Mouse (Mus musculus) embryonic facial prominence, embryonic 14.5 days (tissue): ENCODE measurements around the gene Ddx21. TPM values are rescaled to one million over a fixed set of nuclear protein-coding genes. Genes with fewer than 3 reads are reported as not detected.

Experiments
- ATAC-seq: fragments of 200-750 bp; cut with Nextera tagmentation; 2 replicates; pipeline ENCODE4 v1.8.0; 2017; ENCODE audit warnings: low read depth, moderate number of reproducible peaks, moderate TSS enrichment
- DNase-seq: peaks from one replicate; pipeline ENCODE4 v3.0.0-alpha.2; 2015; ENCODE audit warnings: low spot score
- H3K27ac ChIP-seq: fragments of 300-500 bp; sonication (generic); replicated peaks from 2 replicates; pipeline ENCODE4 v1.5.1; 2014; ENCODE audit warnings: low read depth, mild to moderate bottlenecking, low read length, moderate library complexity
- H3K27me3 ChIP-seq: fragments of 300-500 bp; sonication (generic); replicated peaks from 2 replicates; pipeline ENCODE4 v1.6.1; 2014; ENCODE audit warnings: low read length; ENCODE audit not compliant: control insufficient read depth, insufficient read depth
- H3K36me3 ChIP-seq: fragments of 300-500 bp; sonication (generic); 2 replicates; pipeline ENCODE4 v1.6.1; 2014; ENCODE audit warnings: low read length, mixed read lengths; ENCODE audit not compliant: control insufficient read depth, insufficient read depth
- H3K4me1 ChIP-seq: fragments of 300-500 bp; sonication (generic); 2 replicates; pipeline ENCODE4 v1.6.1; 2014; ENCODE audit warnings: antibody characterized with exemption, low read length; ENCODE audit not compliant: control insufficient read depth, insufficient read depth
- H3K4me2 ChIP-seq: fragments of 300-500 bp; sonication (generic); 2 replicates; pipeline ENCODE4 v1.6.1; 2014; ENCODE audit warnings: low read depth, mild to moderate bottlenecking, low read length, moderate library complexity, mixed read lengths
- H3K4me3 ChIP-seq: fragments of 300-500 bp; sonication (generic); 2 replicates; pipeline ENCODE4 v1.5.1; 2014; ENCODE audit warnings: low read depth, mild to moderate bottlenecking, low read length
- H3K9ac ChIP-seq: fragments of 300-500 bp; sonication (generic); 2 replicates; pipeline ENCODE4 v1.6.1; 2014; ENCODE audit warnings: low read depth, mild to moderate bottlenecking, low read length, moderate library complexity, mixed read lengths
- H3K9me3 ChIP-seq: fragments of 300-500 bp; sonication (generic); 2 replicates; pipeline ENCODE4 v1.6.1; 2016; ENCODE audit warnings: low read length; ENCODE audit not compliant: control insufficient read depth
- WGBS: fragments of 180-500 bp; shearing (Covaris S2); extraction: QIAGEN DNeasy Blood & Tissue Kit; methylation state at CpG from one replicate; pipeline ENCODE4 v1.1.7; 2014; 5-methylcytosine and 5-hydroxymethylcytosine counted together
- polyA plus RNA-seq: library from polyadenylated mRNA; unstranded; fragments of >200 nt; fragmentation: Nextera tagmentation; extraction: Ambion mirVana; gene quantifications from 2 replicates; pipeline ENCODE4 v1.2.1, GENCODE M21; 2014

The Ddx21 gene
- polyA plus RNA-seq, 1 experiment from 2014 or later = 25.8 TPM

DNA sequence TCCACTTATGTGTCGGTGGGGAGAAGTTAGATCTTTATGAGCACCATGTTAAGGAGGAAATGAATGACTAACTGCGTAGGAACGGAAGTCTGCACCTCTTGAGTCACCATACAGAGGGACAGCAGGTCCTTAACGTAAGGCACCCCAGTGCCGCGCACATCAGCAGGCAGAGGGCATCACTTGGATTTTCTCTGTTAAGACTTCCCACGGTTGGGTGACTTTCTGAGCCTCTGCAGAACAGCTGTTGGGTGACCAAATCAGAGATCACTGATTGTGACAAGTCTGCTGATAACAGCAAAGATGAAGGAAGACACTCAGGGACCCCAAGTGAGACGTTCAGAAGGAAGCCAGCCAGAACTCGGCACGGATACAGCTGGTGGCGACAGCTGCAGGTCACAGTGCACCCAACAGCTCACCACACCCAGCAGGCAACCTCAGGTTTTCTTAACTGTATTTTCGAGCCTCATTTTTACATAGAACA lies 48.4 kb downstream of the Ddx21 start:
- DNase-seq = no peak
- WGBS = 84% methylated on average over 12 of the region's 12 CpGs
- H3K36me3 ChIP-seq = peaks cover 26% of the 10 kb centered on the region
- H3K27ac ChIP-seq = no peak overlapping the region
- H3K4me1 ChIP-seq = no peaks in the 10 kb centered on the region
- H3K4me3 ChIP-seq = no peak overlapping the region
- H3K9ac ChIP-seq = no peak overlapping the region
- no peak for ATAC-seq
- no peak overlapping the region for H3K4me2 ChIP-seq
- no peaks in the 10 kb centered on the region for H3K9me3 ChIP-seq
- H3K27me3 ChIP-seq = no peaks in the 10 kb centered on the region

GRCm38 (mm10) chr10:62550787-62551300 lies 51.2 kb downstream of the Ddx21 start:
- ATAC-seq = no peak
- no peak for DNase-seq
- H3K4me1 ChIP-seq = no peaks in the 10 kb centered on the region
- H3K4me3 ChIP-seq = no peak overlapping the region
- H3K9ac ChIP-seq = no peak overlapping the region
- H3K4me2 ChIP-seq = no peak overlapping the region
- WGBS = 84% methylated on average over 7 of the region's 7 CpGs
- no peak overlapping the region for H3K27ac ChIP-seq
- no peaks in the 10 kb centered on the region for H3K9me3 ChIP-seq
- peaks cover 5% of the 10 kb centered on the region for H3K36me3 ChIP-seq
- no peaks in the 10 kb centered on the region for H3K27me3 ChIP-seq

- Histone ChIP-seq H3K27ac (no peak overlapping the region), H3K4me3 (no peak overlapping the region), H3K4me2 (no peak overlapping the region), H3K4me1 (no peaks in the 10 kb centered on the region), H3K9ac (no peak overlapping the region), H3K36me3 (peaks cover 5% of the 10 kb centered on the region), H3K9me3 (no peaks in the 10 kb centered on the region), H3K27me3 (no peaks in the 10 kb centered on the region)
- DNase-seq (peak; percentile 13), ATAC-seq (no peak)
- 27% methylated on average over 15 of the region's 16 CpGs for WGBS
Observed at GRCm38 (mm10) chr10:62549523-62550166, 52.4 kb downstream of the Ddx21 start.

GRCm38 (mm10) chr10:62546441-62546840 lies 55.6 kb downstream of the Ddx21 start:
- Histone ChIP-seq H3K4me2 (no peak overlapping the region), H3K27me3 (no peaks in the 10 kb centered on the region), H3K4me1 (no peaks in the 10 kb centered on the region), H3K4me3 (no peak overlapping the region), H3K36me3 (no peaks in the 10 kb centered on the region), H3K9me3 (no peaks in the 10 kb centered on the region), H3K9ac (peak overlapping the region; percentile 19; the same call in 1 of the 2 replicates), H3K27ac (no peak overlapping the region)
- DNase-seq = peak; percentile 57
- 58% methylated on average over 10 of the region's 10 CpGs for WGBS
- ATAC-seq = no peak

DNA sequence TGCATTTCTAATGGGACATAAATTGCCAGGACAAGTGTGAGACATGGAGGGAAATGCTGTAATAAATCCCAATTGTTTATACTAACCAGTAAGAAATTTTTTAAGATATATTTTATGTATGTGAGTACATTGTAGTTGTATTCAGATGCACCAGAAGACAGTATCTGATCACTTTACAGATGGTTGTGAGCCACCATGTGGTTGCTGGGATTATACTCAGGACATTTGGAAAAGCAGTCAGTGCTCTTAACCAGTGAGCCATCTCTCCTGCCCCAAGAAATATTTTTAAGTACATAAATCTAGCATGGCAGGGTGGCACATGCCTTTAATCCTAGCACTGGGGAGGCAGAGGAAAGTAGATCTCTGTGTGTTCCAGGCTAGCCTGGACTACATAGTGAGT lies 56.3 kb downstream of the Ddx21 start:
- DNase-seq (no peak), ATAC-seq (no peak)
- Histone ChIP-seq H3K4me1 (no peaks in the 10 kb centered on the region), H3K4me3 (no peak overlapping the region), H3K36me3 (no peaks in the 10 kb centered on the region), H3K27me3 (no peaks in the 10 kb centered on the region), H3K9ac (no peak overlapping the region), H3K9me3 (no peaks in the 10 kb centered on the region), H3K27ac (no peak overlapping the region), H3K4me2 (no peak overlapping the region)

GRCm38 (mm10) chr10:62544316-62544715 lies 57.8 kb downstream of the Ddx21 start:
- WGBS = 90% methylated on average over 4 of the region's 4 CpGs
- Histone ChIP-seq H3K4me1 (no peaks in the 10 kb centered on the region), H3K27me3 (no peaks in the 10 kb centered on the region), H3K9me3 (no peaks in the 10 kb centered on the region), H3K4me3 (no peak overlapping the region), H3K36me3 (no peaks in the 10 kb centered on the region), H3K4me2 (no peak overlapping the region), H3K27ac (no peak overlapping the region), H3K9ac (no peak overlapping the region)
- ATAC-seq = no peak
- DNase-seq = no peak

GRCm38 (mm10) chr10:62543399-62543808 lies 58.7 kb downstream of the Ddx21 start:
- DNase-seq (no peak), ATAC-seq (no peak)
- H3K9ac ChIP-seq = no peak overlapping the region
- H3K4me3 ChIP-seq = no peak overlapping the region
- no peaks in the 10 kb centered on the region for H3K4me1 ChIP-seq
- no peak overlapping the region for H3K27ac ChIP-seq
- no peak overlapping the region for H3K4me2 ChIP-seq
- no peaks in the 10 kb centered on the region for H3K9me3 ChIP-seq
- 77% methylated on average over 12 of the region's 12 CpGs for WGBS
- no peaks in the 10 kb centered on the region for H3K27me3 ChIP-seq
- H3K36me3 ChIP-seq = no peaks in the 10 kb centered on the region

- Histone ChIP-seq H3K36me3 (no peaks in the 10 kb centered on the region), H3K9ac (no peak overlapping the region), H3K4me3 (no peak overlapping the region), H3K4me2 (no peak overlapping the region), H3K27ac (no peak overlapping the region), H3K4me1 (no peaks in the 10 kb centered on the region), H3K9me3 (no peaks in the 10 kb centered on the region), H3K27me3 (no peaks in the 10 kb centered on the region)
- 91% methylated on average over 8 of the region's 8 CpGs for WGBS
- DNase-seq (no peak), ATAC-seq (no peak)
Observed at GRCm38 (mm10) chr10:62542928-62543327, 59.2 kb downstream of the Ddx21 start.

DNA sequence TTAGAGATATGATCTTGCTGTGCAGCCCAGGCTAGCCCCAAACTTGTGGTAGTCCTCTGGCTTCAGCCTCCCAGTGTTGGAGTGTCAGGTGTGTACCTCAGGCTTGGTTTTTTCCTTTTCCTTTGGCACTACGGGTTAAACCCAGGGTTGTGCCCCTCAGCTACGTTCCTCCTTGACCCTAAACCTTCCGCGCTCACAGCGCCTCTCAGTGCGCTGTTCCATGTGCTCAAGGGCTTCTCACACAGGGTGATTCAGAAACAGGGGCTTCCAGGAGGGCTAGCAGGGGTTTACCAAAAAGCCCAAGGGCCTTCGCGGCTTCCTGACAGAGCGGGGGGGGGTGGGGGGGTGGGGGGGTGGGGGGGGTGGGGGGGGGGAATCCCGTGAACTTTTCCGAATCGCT lies 59.6 kb downstream of the Ddx21 start:
- Histone ChIP-seq H3K4me1 (no peaks in the 10 kb centered on the region), H3K4me3 (no peak overlapping the region), H3K9me3 (no peaks in the 10 kb centered on the region), H3K27ac (no peak overlapping the region), H3K27me3 (no peaks in the 10 kb centered on the region), H3K9ac (no peak overlapping the region), H3K4me2 (no peak overlapping the region), H3K36me3 (no peaks in the 10 kb centered on the region)
- 93% methylated on average over 12 of the region's 12 CpGs for WGBS
- ATAC-seq = no peak
- DNase-seq = no peak
